Mouse (Mus musculus): Measurements from ENCODE around the gene Fkbp2. TPM values are rescaled to one million over a fixed set of nuclear protein-coding genes. Genes with fewer than 3 reads are reported as not detected.
A peak's percentile ranks its signal among the peaks of the same experiment; 100 is the strongest.

Gene Fkbp2
- total and polyA plus RNA-seq, 2 experiments: 60.0 to 92.8 TPM

DNA sequence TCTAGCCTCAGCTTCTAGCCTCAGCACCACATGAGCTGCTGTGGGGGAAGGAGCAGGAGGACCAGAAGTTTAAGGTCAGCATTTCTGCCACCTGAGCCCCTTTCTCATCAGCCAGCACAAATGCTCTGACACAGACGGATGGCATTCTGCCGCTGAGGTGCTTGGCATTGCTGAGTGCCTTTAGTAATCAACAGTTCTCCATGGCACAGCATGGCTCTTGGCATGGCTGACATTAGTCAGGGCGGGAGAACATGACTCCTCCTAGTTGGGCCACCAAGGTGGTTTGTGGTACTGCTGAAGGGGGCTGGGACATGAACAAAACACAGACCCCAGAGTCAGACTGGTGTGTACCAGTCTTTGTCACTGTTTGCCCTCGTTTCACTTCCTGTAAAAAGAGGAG, 32.1 kb downstream of the Fkbp2 start:
- no peaks in the 10 kb centered on the region for H3K27me3 ChIP-seq (ENCODE audit: control insufficient read depth, insufficient read depth, low read length)
- H3K9ac ChIP-seq (ENCODE audit: low read depth, low read length): no peak overlapping the region
- TF ChIP-seq CTCF (IDR thresholded peaks at IDR 0.05; ENCODE audit: low read depth, low read length) (no peak), POLR2A (IDR thresholded peaks at IDR 0.05; ENCODE audit: extremely low read depth, insufficient read depth, low read length) (no peak)
- no peaks in the 10 kb centered on the region for H3K36me3 ChIP-seq (ENCODE audit: control insufficient read depth, insufficient read depth, low read length)
- H3K4me1 ChIP-seq (ENCODE audit: control insufficient read depth, insufficient read depth, low read length): peaks cover 6% of the 10 kb centered on the region
- 0 out of 2 replicates have a peak, but pooled peaks cover 2% of the 10 kb centered on the region for H3K79me2 ChIP-seq (ENCODE audit: control insufficient read depth, insufficient read depth, low read length)
- DNase-seq (ENCODE audit: extremely low read depth, low read depth, low spot score): no peak
- no peak overlapping the region for H3K4me3 ChIP-seq (ENCODE audit: insufficient read depth, low read depth, low read length)
- 86% methylated on average over 4 of the region's 4 CpGs for WGBS
- no peak overlapping the region for H3K27ac ChIP-seq (replicated peaks; ENCODE audit: insufficient read depth, low read depth, low read length)

DNA sequence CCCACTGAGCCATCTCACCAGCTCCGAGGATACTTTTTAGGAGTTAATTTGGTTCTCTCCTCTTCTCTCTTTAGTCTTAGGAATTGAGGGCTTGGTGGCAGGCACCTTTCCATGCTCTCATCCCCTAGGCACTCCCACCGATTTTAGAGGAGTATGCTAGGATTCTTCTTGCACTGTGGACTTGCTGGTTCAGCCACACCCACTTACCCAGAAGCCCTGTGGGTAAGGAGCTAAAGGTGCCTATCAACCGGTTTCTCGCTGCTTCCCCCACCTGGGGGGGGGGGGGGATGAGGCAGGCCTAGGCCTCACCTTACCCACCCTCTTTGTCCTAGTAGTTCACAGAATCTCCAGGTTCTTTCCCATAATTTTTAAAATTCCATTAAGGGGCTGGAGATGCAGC, 32.6 kb downstream of the Fkbp2 start:
- no peak for DNase-seq (ENCODE audit: extremely low read depth, low read depth, low spot score)
- peaks cover 4% of the 10 kb centered on the region; the same call in 1 of the 2 replicates for H3K4me1 ChIP-seq (ENCODE audit: control insufficient read depth, insufficient read depth, low read length)
- no peak overlapping the region for H3K27ac ChIP-seq (replicated peaks; ENCODE audit: insufficient read depth, low read depth, low read length)
- H3K4me3 ChIP-seq (ENCODE audit: insufficient read depth, low read depth, low read length): no peak overlapping the region
- no peak for TF ChIP-seq POLR2A (IDR thresholded peaks at IDR 0.05; ENCODE audit: extremely low read depth, insufficient read depth, low read length)
- no peak for TF ChIP-seq CTCF (IDR thresholded peaks at IDR 0.05; ENCODE audit: low read depth, low read length)
- H3K27me3 ChIP-seq (ENCODE audit: control insufficient read depth, insufficient read depth, low read length): no peaks in the 10 kb centered on the region
- H3K9ac ChIP-seq (ENCODE audit: low read depth, low read length): no peak overlapping the region
- no peaks in the 10 kb centered on the region for H3K36me3 ChIP-seq (ENCODE audit: control insufficient read depth, insufficient read depth, low read length)
- peaks cover 5% of the 10 kb centered on the region for H3K79me2 ChIP-seq (ENCODE audit: control insufficient read depth, insufficient read depth, low read length)
- WGBS: 77% methylated on average over 4 of the region's 4 CpGs

DNA sequence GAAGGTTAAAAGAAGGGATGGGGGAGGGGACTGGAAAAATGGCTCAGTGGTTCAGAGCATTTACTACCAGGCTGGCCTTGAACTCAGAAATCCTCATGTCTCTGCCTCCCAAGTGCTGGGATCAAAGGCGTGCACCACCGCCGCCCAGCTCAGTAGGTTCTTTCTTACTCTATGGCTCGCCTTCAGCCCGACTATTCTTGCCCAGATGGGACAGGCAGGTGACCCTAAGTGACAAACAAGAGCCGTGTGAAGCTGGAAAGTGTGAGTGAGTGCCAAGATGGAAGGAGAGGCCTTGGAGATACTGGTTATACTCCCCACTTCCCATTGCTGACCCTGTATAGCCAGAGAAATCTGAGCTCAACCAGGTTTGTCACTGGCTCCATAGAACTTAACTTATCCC, 36.6 kb downstream of the Fkbp2 start:
- Histone ChIP-seq H3K9ac (ENCODE audit: low read depth, low read length) (no peak overlapping the region), H3K4me3 (ENCODE audit: insufficient read depth, low read depth, low read length) (no peak overlapping the region), H3K27me3 (ENCODE audit: control insufficient read depth, insufficient read depth, low read length) (no peaks in the 10 kb centered on the region), H3K4me1 (ENCODE audit: control insufficient read depth, insufficient read depth, low read length) (peaks cover 11% of the 10 kb centered on the region), H3K36me3 (ENCODE audit: control insufficient read depth, insufficient read depth, low read length) (no peaks in the 10 kb centered on the region), H3K79me2 (ENCODE audit: control insufficient read depth, insufficient read depth, low read length) (peaks cover 8% of the 10 kb centered on the region), H3K27ac (replicated peaks; ENCODE audit: insufficient read depth, low read depth, low read length) (no peak overlapping the region)
- no peak for DNase-seq (ENCODE audit: extremely low read depth, low read depth, low spot score)
- no peak for TF ChIP-seq CTCF (IDR thresholded peaks at IDR 0.05; ENCODE audit: low read depth, low read length)
- TF ChIP-seq POLR2A (IDR thresholded peaks at IDR 0.05; ENCODE audit: extremely low read depth, insufficient read depth, low read length): no peak
- WGBS: 98% methylated on average over 6 of the region's 6 CpGs

DNA sequence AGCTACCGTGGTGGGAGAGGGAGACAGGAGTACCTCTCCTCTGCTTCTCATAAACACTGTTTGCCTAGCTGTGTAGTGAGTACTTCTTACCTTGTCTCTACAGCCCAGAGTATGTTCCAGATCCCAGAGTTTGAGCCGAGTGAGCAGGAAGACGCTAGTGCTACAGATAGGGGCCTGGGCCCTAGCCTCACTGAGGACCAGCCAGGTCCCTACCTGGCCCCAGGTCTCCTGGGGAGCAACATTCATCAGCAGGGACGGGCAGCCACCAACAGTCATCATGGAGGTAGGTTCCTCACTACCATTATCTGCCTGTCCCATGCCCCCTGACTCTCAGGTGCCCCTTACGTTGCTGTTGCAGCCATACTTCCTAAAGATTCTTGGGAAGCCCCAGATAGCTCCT, 37.5 kb downstream of the Fkbp2 start:
- Histone ChIP-seq H3K27ac (replicated peaks; ENCODE audit: insufficient read depth, low read depth, low read length) (peak overlapping the region; percentile 84), H3K9ac (ENCODE audit: low read depth, low read length) (peak overlapping the region; percentile 70), H3K79me2 (ENCODE audit: control insufficient read depth, insufficient read depth, low read length) (peaks cover 8% of the 10 kb centered on the region), H3K4me1 (ENCODE audit: control insufficient read depth, insufficient read depth, low read length) (peaks cover 20% of the 10 kb centered on the region), H3K27me3 (ENCODE audit: control insufficient read depth, insufficient read depth, low read length) (no peaks in the 10 kb centered on the region), H3K36me3 (ENCODE audit: control insufficient read depth, insufficient read depth, low read length) (no peaks in the 10 kb centered on the region), H3K4me3 (ENCODE audit: insufficient read depth, low read depth, low read length) (peak overlapping the region; percentile 85)
- DNase-seq (ENCODE audit: extremely low read depth, low read depth, low spot score): no peak
- TF ChIP-seq POLR2A (IDR thresholded peaks at IDR 0.05; ENCODE audit: extremely low read depth, insufficient read depth, low read length) (no peak), CTCF (IDR thresholded peaks at IDR 0.05; ENCODE audit: low read depth, low read length) (no peak)
- 25% methylated on average over 5 of the region's 5 CpGs for WGBS

DNA sequence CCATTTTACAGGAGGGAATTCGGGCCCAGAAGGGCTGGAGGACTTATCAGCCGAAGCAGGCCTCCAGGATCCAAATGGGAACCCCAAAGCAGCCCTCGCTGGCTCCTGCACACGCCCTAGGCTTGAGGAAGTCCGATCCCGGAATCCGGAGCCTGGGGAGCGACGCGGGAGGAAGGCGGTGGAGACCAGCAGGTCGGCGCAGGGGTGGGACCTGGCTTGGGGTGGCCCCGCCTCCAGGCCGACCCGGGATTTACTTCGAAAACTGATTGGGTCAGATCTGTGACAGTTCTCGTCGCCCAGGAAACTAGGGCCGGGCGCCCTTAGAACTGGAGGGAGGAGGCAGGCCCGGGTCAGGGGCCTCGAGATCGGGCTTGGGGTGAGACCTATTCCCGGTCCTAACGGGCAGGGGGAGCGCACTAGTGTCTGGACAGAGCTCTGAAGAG, 38.0 kb downstream of the Fkbp2 start, which contains the start of gene Gpr137:
Gene Gpr137, minus strand, starts transcription at position 232 of the 443 bp plus-strand sequence.
- DNase-seq (ENCODE audit: extremely low read depth, low read depth, low spot score): peak; percentile 87
- WGBS: under 1% methylated on average over 27 of the region's 27 CpGs
- Histone ChIP-seq H3K36me3 (ENCODE audit: control insufficient read depth, insufficient read depth, low read length) (no peaks in the 10 kb centered on the region), H3K27me3 (ENCODE audit: control insufficient read depth, insufficient read depth, low read length) (no peaks in the 10 kb centered on the region), H3K79me2 (ENCODE audit: control insufficient read depth, insufficient read depth, low read length) (peaks cover 8% of the 10 kb centered on the region), H3K4me1 (ENCODE audit: control insufficient read depth, insufficient read depth, low read length) (peaks cover 23% of the 10 kb centered on the region), H3K9ac (ENCODE audit: low read depth, low read length) (peak within 1 kb of the TSS; percentile 91), H3K27ac (replicated peaks; ENCODE audit: insufficient read depth, low read depth, low read length) (peak within 1 kb of the TSS; percentile 88), H3K4me3 (ENCODE audit: insufficient read depth, low read depth, low read length) (peak within 1 kb of the TSS; percentile 85)
- no peak for TF ChIP-seq CTCF (IDR thresholded peaks at IDR 0.05; ENCODE audit: low read depth, low read length)
- TF ChIP-seq POLR2A (IDR thresholded peaks at IDR 0.05; ENCODE audit: extremely low read depth, insufficient read depth, low read length): peak; percentile 80; the same call in 1 of the 2 replicates
